12 mouse cellular contexts compared by ENCODE assay signal in genomic region chr5:53048599-53048998, GRCm38 (mm10). TPM values are rescaled to one million over a fixed set of nuclear protein-coding genes. Genes with fewer than 3 reads are reported as not detected.
DNase-seq lines count a peak whose midpoint lies in the region; ATAC-seq lines count a peak whose summit lies in the region.
"Had no signal": no experiment of that assay in that cellular context is flagged by ENCODE, and none has a peak within 500 bp of the region (broad histone marks: within the 10 kb centered on the region; RNA-seq: fewer than 3 reads in every experiment).

No protein-coding gene starts in this region.

- H3K27me3 ChIP-seq in heart, embryonic 13.5 days (replicated peaks), result peaks cover 44% of the 10 kb centered on the region
- peaks cover 25% of the 10 kb centered on the region for H3K27me3 ChIP-seq in hindbrain, embryonic 15.5 days
- peaks cover 19% of the 10 kb centered on the region for H3K27me3 ChIP-seq in midbrain, embryonic 11.5 days (ENCODE audit: control insufficient read depth, insufficient read depth, low read length)

- peak overlapping the region; percentile 76 for H3K4me2 ChIP-seq in heart, embryonic 13.5 days
- H3K4me2 ChIP-seq in hindbrain, embryonic 15.5 days, result peak overlapping the region; percentile 68
- peak overlapping the region; percentile 65 for H3K4me2 ChIP-seq in midbrain, embryonic 11.5 days

- H3K27ac ChIP-seq in heart, embryonic 13.5 days (replicated peaks), result no peak overlapping the region
- no peak overlapping the region for H3K27ac ChIP-seq in hindbrain, embryonic 15.5 days (replicated peaks)
- no peak overlapping the region for H3K27ac ChIP-seq in midbrain, embryonic 11.5 days (ENCODE audit: low read depth, low read length)

- peak overlapping the region; percentile 48 for H3K4me3 ChIP-seq in heart, embryonic 13.5 days
- H3K4me3 ChIP-seq in hindbrain, embryonic 15.5 days, result peak overlapping the region; percentile 39
- H3K4me3 ChIP-seq in midbrain, embryonic 11.5 days (ENCODE audit: low read depth, low read length), result peak overlapping the region; percentile 29

- DNase-seq in heart, postnatal 4 days, result no peak
- DNase-seq in adipocyte (ENCODE audit: low spot score) (peak; percentile 16), MN1 (ENCODE audit: low spot score) (no peak)
- no peak for DNase-seq in midbrain, embryonic 11.5 days (ENCODE audit: low spot score, missing footprints)
- no peak for DNase-seq in right cerebral cortex, postnatal 4 days
- DNase-seq in embryo, embryonic 10.5 days (ENCODE audit: low spot score), result no peak
- DNase-seq: adrenal gland, adult 8-10 months; B cell, adult 2 months had no signal

- peaks cover 8% of the 10 kb centered on the region for H3K4me1 ChIP-seq in heart, embryonic 13.5 days
- H3K4me1 ChIP-seq in hindbrain, embryonic 15.5 days (replicated peaks), result peaks cover 8% of the 10 kb centered on the region
- no peaks in the 10 kb centered on the region; the same call in 1 of the 2 replicates for H3K4me1 ChIP-seq in midbrain, embryonic 11.5 days (ENCODE audit: control insufficient read depth, insufficient read depth, low read length)
- H3K4me1 ChIP-seq: megakaryocyte, embryonic 14.5 days had no signal

- no peaks in the 10 kb centered on the region for H3K9me3 ChIP-seq in heart, embryonic 13.5 days
- no peaks in the 10 kb centered on the region for H3K9me3 ChIP-seq in hindbrain, embryonic 15.5 days
- no peaks in the 10 kb centered on the region for H3K9me3 ChIP-seq in midbrain, embryonic 11.5 days (ENCODE audit: control insufficient read depth, low read length)

- 42% methylated on average over 4 of the region's 4 CpGs for WGBS in heart, embryonic 13.5 days
- WGBS in hindbrain, embryonic 15.5 days, result 31% methylated on average over 4 of the region's 4 CpGs
- 26% methylated on average over 4 of the region's 4 CpGs for WGBS in midbrain, embryonic 11.5 days

- H3K9ac ChIP-seq in heart, embryonic 13.5 days, result 0 out of 2 replicates have a peak overlapping the region, but pooled peaks have one; percentile 64
- H3K9ac ChIP-seq in hindbrain, embryonic 15.5 days, result peak overlapping the region; percentile 41
- no peak overlapping the region for H3K9ac ChIP-seq in midbrain, embryonic 11.5 days (ENCODE audit: low read length)

- H3K36me3 ChIP-seq in heart, embryonic 13.5 days, result no peaks in the 10 kb centered on the region
- H3K36me3 ChIP-seq in hindbrain, embryonic 15.5 days, result no peaks in the 10 kb centered on the region
- H3K36me3 ChIP-seq in midbrain, embryonic 11.5 days (ENCODE audit: control insufficient read depth, insufficient read depth, low read length), result no peaks in the 10 kb centered on the region

- no peak for ATAC-seq in heart, embryonic 13.5 days (ENCODE audit: extremely low read depth, insufficient number of reproducible peaks, low FRiP score, low TSS enrichment)
- ATAC-seq in hindbrain, embryonic 15.5 days (ENCODE audit: low FRiP score, low read depth), result no peak; the same call in 1 of the 2 replicates
- ATAC-seq in midbrain, embryonic 11.5 days (ENCODE audit: low FRiP score), result peak; percentile 61
- ATAC-seq: inflammation-experienced regulatory T-cells, adult 6 months had no signal

RNA-seq across cellular contexts. Expression of gene Slc34a2, which starts 10.7 kb away (rescaled TPM):
- polyA plus RNA-seq in heart, embryonic 13.5 days (2015; fragmentation: Nextera tagmentation; extraction: Ambion mirVana), result not detected in 2 replicates
- under 1 TPM; 0.07 to 0.29 TPM for total RNA-seq in heart, postnatal 4 days (2021)
- polyA plus RNA-seq in hindbrain, embryonic 15.5 days (2015; fragmentation: Nextera tagmentation; extraction: Ambion mirVana), result 0.05 and 0.17 TPM in 2 replicates
- polyA plus RNA-seq in midbrain, embryonic 11.5 days (2014; fragmentation: Nextera tagmentation; extraction: Ambion mirVana), result not detected in 2 replicates
- total RNA-seq: adrenal gland, adult 8-10 months had no signal
- polyA plus RNA-seq: inflammation-experienced regulatory T-cells, adult 6 months had no signal
